Mouse (Mus musculus): ENCODE measurements at regions not wholly inside any gene's neighbourhood (a gene's known extent, or its start where the extent isn't known, plus 50 kb on each side); places are given as distances from the start of the nearest gene placed in this dataset.

GRCm38 (mm10) chr7:83095593-83095992, 228.5 kb downstream of the Mex3b start:
- Histone ChIP-seq H3K27me3 (ENCODE audit: control insufficient read depth in 1 of 2, insufficient read depth in 2 of 2, low read length in 2 of 2) (peaks cover 0 to 2% of the 10 kb centered on the region in 2 experiments; a peak in 2 of 4 replicates), H3K36me3 (ENCODE audit: control insufficient read depth in 1 of 2, insufficient read depth in 2 of 2, low read length in 2 of 2) (no peaks in the 10 kb centered on the region), H3K79me2 (ENCODE audit: control insufficient read depth, insufficient read depth, low read length, poor library complexity) (no peaks in the 10 kb centered on the region), H3K4me3 (ENCODE audit: control insufficient read depth in 1 of 2, insufficient read depth in 1 of 2, low read depth in 2 of 2, low read length in 2 of 2) (no peak overlapping the region), H3K9me3 (replicated peaks; ENCODE audit: insufficient read depth, low read length) (no peaks in the 10 kb centered on the region), H3K27ac (ENCODE audit: control insufficient read depth, low read depth, low read length) (no peak overlapping the region), H3K9ac (ENCODE audit: control insufficient read depth, low read depth, low read length, poor library complexity, severe bottlenecking) (no peak overlapping the region), H3K4me1 (ENCODE audit: control insufficient read depth in 1 of 2, insufficient read depth in 2 of 2, low read length in 2 of 2) (no peaks in the 10 kb centered on the region)
- no peak for DNase-seq (ENCODE audit: low read depth, low spot score)
- TF ChIP-seq EP300 (IDR thresholded peaks at IDR 0.05; ENCODE audit: low read depth in 1 of 2, low read length in 2 of 2) (no peak), USF2 (IDR thresholded peaks at IDR 0.05; ENCODE audit: borderline replicate concordance in 1 of 2, insufficient read depth in 1 of 2, low read depth in 1 of 2, low read length in 2 of 2) (no peak), CHD1 (IDR thresholded peaks at IDR 0.05; ENCODE audit: low read depth, low read length) (no peak), MAZ (IDR thresholded peaks at IDR 0.05; ENCODE audit: low read depth, low read length) (no peak), HCFC1 (IDR thresholded peaks at IDR 0.05; ENCODE audit: low read depth, low read length) (no peak), MYC (IDR thresholded peaks at IDR 0.05; ENCODE audit: low read depth, low read length) (no peak), BHLHE40 (IDR thresholded peaks at IDR 0.05; ENCODE audit: borderline replicate concordance, low read depth, low read length) (no peak), MXI1 (IDR thresholded peaks at IDR 0.05; ENCODE audit: low read depth, low read length) (no peak), KAT2A (conservative IDR thresholded peaks at IDR 0.05; ENCODE audit: low read depth, low read length) (no peak), ELF1 (IDR thresholded peaks at IDR 0.05; ENCODE audit: low read depth, low read length) (no peak), POLR2AphosphoS5 (IDR thresholded peaks at IDR 0.05; ENCODE audit: borderline replicate concordance, low read depth, low read length) (no peak), MAFK (IDR thresholded peaks at IDR 0.05; ENCODE audit: borderline replicate concordance, low read depth, low read length) (no peak)

GRCm38 (mm10) chr7:83104426-83104825, 237.3 kb downstream of the Mex3b start:
- Histone ChIP-seq H3K27me3 (ENCODE audit: control insufficient read depth in 1 of 2, insufficient read depth in 2 of 2, low read length in 2 of 2) (peaks cover 0 to 3% of the 10 kb centered on the region in 2 experiments; a peak in 2 of 4 replicates), H3K27ac (ENCODE audit: control insufficient read depth, low read depth, low read length) (no peak overlapping the region), H3K4me1 (ENCODE audit: control insufficient read depth in 1 of 2, insufficient read depth in 2 of 2, low read length in 2 of 2) (no peaks in the 10 kb centered on the region), H3K9ac (ENCODE audit: control insufficient read depth, low read depth, low read length, poor library complexity, severe bottlenecking) (no peak overlapping the region), H3K4me3 (ENCODE audit: control insufficient read depth in 1 of 2, insufficient read depth in 1 of 2, low read depth in 2 of 2, low read length in 2 of 2) (no peak overlapping the region), H3K36me3 (ENCODE audit: control insufficient read depth in 1 of 2, insufficient read depth in 2 of 2, low read length in 2 of 2) (no peaks in the 10 kb centered on the region), H3K9me3 (replicated peaks; ENCODE audit: insufficient read depth, low read length) (no peaks in the 10 kb centered on the region), H3K79me2 (ENCODE audit: control insufficient read depth, insufficient read depth, low read length, poor library complexity) (no peaks in the 10 kb centered on the region)
- DNase-seq (ENCODE audit: low read depth, low spot score): no peak
- TF ChIP-seq NELFE (IDR thresholded peaks at IDR 0.05; ENCODE audit: low read depth, low read length) (no peak), GABPA (IDR thresholded peaks at IDR 0.05; ENCODE audit: low read depth, low read length) (no peak), USF2 (IDR thresholded peaks at IDR 0.05; ENCODE audit: borderline replicate concordance in 1 of 2, insufficient read depth in 1 of 2, low read depth in 1 of 2, low read length in 2 of 2) (no peak), NRF1 (IDR thresholded peaks at IDR 0.05; ENCODE audit: insufficient read depth, low read depth, low read length, poor library complexity, severe bottlenecking) (no peak), MYB (IDR thresholded peaks at IDR 0.05; ENCODE audit: low read depth, low read length) (no peak), ELF1 (IDR thresholded peaks at IDR 0.05; ENCODE audit: low read depth, low read length) (no peak), UBTF (IDR thresholded peaks at IDR 0.05; ENCODE audit: borderline replicate concordance, insufficient read depth, low read depth, low read length) (no peak)
